Mouse (Mus musculus) cerebellum, adult 2 months (tissue): ENCODE measurements around the gene Pappa.

Source experiments
- CTCF ChIP-seq: fragments of 200-500 bp; IDR thresholded peaks from 2 replicates; pipeline ENCODE4 v1.5.1; 2011; ENCODE audit warnings: low read depth, mild to moderate bottlenecking, control low read depth, low read length, moderate library complexity, borderline replicate concordance; ENCODE audit not compliant: insufficient read depth
- POLR2A ChIP-seq: fragments of 200-500 bp; IDR thresholded peaks from 2 replicates; pipeline ENCODE4 v1.6.1; 2011; ENCODE audit warnings: low read length, control low read depth, borderline replicate concordance; ENCODE audit not compliant: insufficient read depth

GRCm38 (mm10) chr4:65132657-65133056 lies 8.7 kb downstream of the Pappa start:
- TF ChIP-seq CTCF: 0 out of 2 replicates have a peak, but pooled peaks have one; percentile 10
- TF ChIP-seq POLR2A: no peak
